Mouse (Mus musculus) E14TG2a.4 (cell line): ENCODE data around the gene Trmt1.

ENCODE experiments used
- H3K27me3 ChIP-seq: 2 replicates; pipeline ENCODE4 v1.6.1; 2014; ENCODE audit warnings: low read length, control low read depth; ENCODE audit not compliant: insufficient read depth
- H3K36me3 ChIP-seq: 2 replicates; pipeline ENCODE4 v1.6.1; 2014; ENCODE audit warnings: low read length, control low read depth; ENCODE audit not compliant: insufficient read depth
- H3K4me1 ChIP-seq: replicated peaks from 2 replicates; pipeline ENCODE4 v1.6.1; 2014; ENCODE audit warnings: low read depth, low read length, control low read depth
- H3K4me3 ChIP-seq: replicated peaks from 2 replicates; pipeline ENCODE4 v1.5.1; 2014; ENCODE audit warnings: mild to moderate bottlenecking, low read length
- H3K9me3 ChIP-seq: 2 replicates; pipeline ENCODE4 v1.6.1; 2014; ENCODE audit warnings: low read length, control low read depth
- CTCF ChIP-seq: conservative IDR thresholded peaks from 2 replicates; pipeline ENCODE4 v1.5.1; 2014; ENCODE audit warnings: low read length
- NANOG ChIP-seq: IDR thresholded peaks from 2 replicates; pipeline ENCODE4 v1.6.1; 2014; ENCODE audit warnings: borderline replicate concordance, low read length, mixed read lengths
- POU5F1 ChIP-seq: IDR thresholded peaks from 2 replicates; pipeline ENCODE4 v1.6.1; 2014; ENCODE audit warnings: low read length, borderline replicate concordance

Gene Trmt1

DNA sequence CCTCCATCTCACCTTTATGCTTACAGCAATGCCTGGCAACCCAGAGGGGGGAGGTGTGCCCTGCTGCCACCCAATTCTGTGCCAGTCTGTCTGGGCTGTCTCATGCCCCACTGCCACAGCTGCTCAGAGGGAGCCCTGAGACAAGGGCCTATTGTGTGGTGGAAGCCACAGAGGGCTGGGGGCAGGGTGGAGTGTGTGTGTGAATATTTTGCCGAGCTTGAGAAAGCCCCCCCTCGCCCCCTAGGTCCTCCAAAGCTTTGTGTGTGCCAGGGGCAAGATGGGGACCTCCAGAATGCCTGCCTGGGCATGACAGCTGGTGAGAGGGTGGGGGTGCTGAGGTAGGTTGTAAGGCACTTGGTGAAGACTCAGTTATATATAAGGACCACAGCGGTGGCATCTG is 42.4 kb downstream of the Trmt1 start:
- TF ChIP-seq NANOG (no peak), CTCF (no peak), POU5F1 (no peak)

GRCm38 (mm10) chr8:84729921-84730362 is 43.8 kb downstream of the Trmt1 start:
- Histone ChIP-seq H3K4me1 (peaks cover 38% of the 10 kb centered on the region), H3K9me3 (no peaks in the 10 kb centered on the region), H3K27me3 (peaks cover 54% of the 10 kb centered on the region), H3K36me3 (no peaks in the 10 kb centered on the region), H3K4me3 (peak overlapping the region; percentile 50)
- TF ChIP-seq NANOG = no peak
- no peak for TF ChIP-seq CTCF
- no peak for TF ChIP-seq POU5F1

More for the DNA sequence above, 42.4 kb downstream of the Trmt1 start:
- no peaks in the 10 kb centered on the region for H3K36me3 ChIP-seq
- H3K4me1 ChIP-seq = peaks cover 52% of the 10 kb centered on the region
- H3K4me3 ChIP-seq = no peak overlapping the region
- H3K9me3 ChIP-seq = no peaks in the 10 kb centered on the region
- peaks cover 51% of the 10 kb centered on the region for H3K27me3 ChIP-seq

GRCm38 (mm10) chr8:84730541-84731370 is 44.6 kb downstream of the Trmt1 start:
- no peaks in the 10 kb centered on the region for H3K36me3 ChIP-seq
- peak overlapping the region; percentile 50 for H3K4me3 ChIP-seq
- no peak for TF ChIP-seq POU5F1
- no peak for TF ChIP-seq CTCF
- TF ChIP-seq NANOG = no peak
- H3K9me3 ChIP-seq = no peaks in the 10 kb centered on the region
- H3K4me1 ChIP-seq = peaks cover 32% of the 10 kb centered on the region
- H3K27me3 ChIP-seq = peaks cover 53% of the 10 kb centered on the region

DNA sequence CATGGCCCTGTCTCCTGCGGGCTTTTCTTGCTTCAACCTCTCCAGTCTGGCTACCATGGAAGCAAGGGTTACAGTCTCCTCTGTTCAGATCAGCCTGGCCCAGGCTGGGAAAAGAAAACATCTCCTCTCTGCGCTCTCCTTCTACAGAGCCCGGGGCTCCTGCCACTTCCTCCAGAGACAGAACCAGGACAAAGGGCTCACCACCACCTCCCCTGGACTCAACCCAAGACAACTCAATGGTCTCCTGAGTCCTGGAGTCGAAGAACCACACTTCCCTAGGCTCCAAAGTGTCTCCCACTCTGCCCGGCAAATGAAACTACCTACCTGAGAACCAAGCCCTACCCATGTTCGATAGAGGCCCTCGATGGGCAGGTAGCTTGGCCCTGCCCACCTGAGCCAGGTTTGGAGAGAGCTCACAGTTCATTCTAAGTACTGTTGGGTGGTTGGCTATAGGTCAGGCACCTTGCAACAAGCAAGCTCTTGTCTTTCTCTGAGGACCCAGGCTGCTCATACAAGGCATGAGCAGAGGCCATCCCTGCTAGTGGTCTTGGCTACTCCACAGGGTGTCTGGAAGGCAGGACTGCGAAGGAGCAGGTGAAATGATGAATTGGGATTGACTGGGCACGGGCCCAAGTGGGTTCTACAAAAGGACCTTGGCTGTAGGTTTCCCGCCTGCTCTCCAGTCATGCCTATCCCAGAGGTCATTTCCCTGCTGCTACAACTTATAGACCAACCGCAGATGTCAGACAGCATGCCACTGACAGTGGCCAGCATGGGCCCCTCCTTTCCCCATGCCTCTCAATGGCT is 45.5 kb downstream of the Trmt1 start:
- no peak for TF ChIP-seq NANOG
- no peak for TF ChIP-seq CTCF
- no peak for TF ChIP-seq POU5F1
- Histone ChIP-seq H3K4me1 (peaks cover 26% of the 10 kb centered on the region), H3K36me3 (no peaks in the 10 kb centered on the region), H3K4me3 (no peak overlapping the region), H3K27me3 (peaks cover 60% of the 10 kb centered on the region), H3K9me3 (no peaks in the 10 kb centered on the region)

GRCm38 (mm10) chr8:84732545-84732944 is 46.4 kb downstream of the Trmt1 start:
- H3K4me3 ChIP-seq = no peak overlapping the region
- H3K9me3 ChIP-seq = no peaks in the 10 kb centered on the region
- peaks cover 66% of the 10 kb centered on the region for H3K27me3 ChIP-seq
- no peak for TF ChIP-seq NANOG
- no peak for TF ChIP-seq CTCF
- no peak for TF ChIP-seq POU5F1
- H3K36me3 ChIP-seq = no peaks in the 10 kb centered on the region
- H3K4me1 ChIP-seq = peaks cover 28% of the 10 kb centered on the region

- no peak for TF ChIP-seq NANOG
- no peak for TF ChIP-seq CTCF
- TF ChIP-seq POU5F1 = no peak
- Histone ChIP-seq H3K27me3 (peaks cover 69% of the 10 kb centered on the region), H3K9me3 (no peaks in the 10 kb centered on the region), H3K4me3 (no peak overlapping the region), H3K36me3 (no peaks in the 10 kb centered on the region), H3K4me1 (peaks cover 33% of the 10 kb centered on the region)
Measured at GRCm38 (mm10) chr8:84732996-84733395, 46.9 kb downstream of the Trmt1 start.

DNA sequence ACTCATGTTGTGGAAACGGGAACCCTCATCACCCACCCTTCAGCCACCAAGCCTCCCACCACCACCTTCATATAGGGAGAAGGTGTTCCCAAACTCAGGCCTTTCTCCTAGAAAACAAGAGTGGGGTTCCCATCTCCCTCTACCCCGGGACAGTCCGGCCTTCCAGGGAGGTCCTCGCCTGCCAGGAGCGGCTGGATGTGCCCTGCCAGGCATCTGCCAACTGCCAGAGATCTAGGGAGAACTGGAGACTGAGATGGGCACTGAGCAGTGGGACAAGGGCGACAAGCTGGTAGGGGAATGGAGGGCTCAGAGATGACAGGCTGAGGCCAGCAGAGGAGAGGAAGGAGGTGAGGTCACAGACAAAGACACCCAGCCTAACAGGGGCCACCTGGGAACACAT is 47.9 kb downstream of the Trmt1 start:
- no peaks in the 10 kb centered on the region for H3K36me3 ChIP-seq
- peaks cover 42% of the 10 kb centered on the region for H3K4me1 ChIP-seq
- TF ChIP-seq NANOG = no peak
- TF ChIP-seq CTCF = no peak
- TF ChIP-seq POU5F1 = no peak
- H3K4me3 ChIP-seq = no peak overlapping the region
- H3K27me3 ChIP-seq = peaks cover 72% of the 10 kb centered on the region
- no peaks in the 10 kb centered on the region for H3K9me3 ChIP-seq

DNA sequence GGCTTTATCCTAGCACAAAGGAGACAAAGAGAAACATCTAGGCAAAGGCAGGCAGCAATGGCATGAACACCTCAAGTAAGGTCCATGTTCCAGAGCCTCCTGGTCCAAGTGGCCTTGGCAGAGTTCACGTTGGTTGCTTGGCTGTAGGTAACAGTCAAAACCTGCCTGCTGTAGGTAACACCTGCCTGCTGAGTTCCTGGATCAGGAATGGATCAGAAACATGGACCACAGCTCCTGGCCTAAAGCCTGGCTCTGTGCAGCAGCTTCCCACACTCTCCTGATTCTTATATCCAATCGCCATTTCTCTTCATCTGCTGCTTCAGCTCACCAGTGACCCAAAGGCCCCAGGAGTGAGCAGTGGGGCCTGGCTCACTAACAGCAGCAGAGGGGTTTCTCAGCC is 48.6 kb downstream of the Trmt1 start:
- no peak overlapping the region for H3K4me3 ChIP-seq
- no peaks in the 10 kb centered on the region for H3K36me3 ChIP-seq
- H3K27me3 ChIP-seq = peaks cover 79% of the 10 kb centered on the region
- no peak for TF ChIP-seq POU5F1
- TF ChIP-seq NANOG = no peak
- TF ChIP-seq CTCF = no peak
- peaks cover 44% of the 10 kb centered on the region for H3K4me1 ChIP-seq
- H3K9me3 ChIP-seq = no peaks in the 10 kb centered on the region

DNA sequence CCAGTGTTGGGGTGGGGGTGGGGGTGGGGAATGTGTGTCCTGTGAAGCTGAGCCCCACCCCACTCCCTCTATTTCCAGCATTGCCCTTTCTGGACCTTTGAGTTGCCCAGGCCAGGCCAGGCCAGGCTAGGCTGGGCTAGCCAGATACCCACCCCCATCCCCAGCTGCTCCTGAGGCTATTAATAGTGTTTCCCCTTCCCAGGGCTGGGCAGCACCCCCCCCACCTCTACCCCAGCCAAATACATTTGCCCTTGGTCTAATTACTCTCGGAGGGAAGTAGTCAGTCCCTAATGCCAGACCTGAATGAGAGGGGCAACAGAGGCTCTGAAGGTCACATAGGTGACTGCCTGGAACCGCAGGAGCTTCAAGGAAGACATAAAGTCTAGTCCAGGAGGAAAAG is 49.5 kb downstream of the Trmt1 start:
- H3K36me3 ChIP-seq = no peaks in the 10 kb centered on the region
- TF ChIP-seq POU5F1 (no peak), NANOG (no peak), CTCF (no peak)
- H3K9me3 ChIP-seq = no peaks in the 10 kb centered on the region
- peaks cover 89% of the 10 kb centered on the region for H3K27me3 ChIP-seq
- peaks cover 45% of the 10 kb centered on the region for H3K4me1 ChIP-seq
- H3K4me3 ChIP-seq = no peak overlapping the region
